Mouse (Mus musculus) kidney, adult 2 months (tissue): ENCODE results near the gene Grcc10.

Source experiments
- CTCF ChIP-seq: fragments of 200-500 bp; conservative IDR thresholded peaks from 2 replicates; pipeline ENCODE4 v1.5.1; 2011; ENCODE audit warnings: low read depth, mild to moderate bottlenecking, control low read depth, low read length, moderate library complexity, mixed read lengths; ENCODE audit not compliant: insufficient read depth, insufficient read length
- POLR2A ChIP-seq: fragments of 200-500 bp; IDR thresholded peaks from one replicate; pipeline ENCODE4 v1.6.1; 2011; ENCODE audit warnings: low read depth, low read length, control low read depth

GRCm38 (mm10) chr6:124722876-124723473 is 18.2 kb downstream of the Grcc10 start:
- no peak for TF ChIP-seq POLR2A
- TF ChIP-seq CTCF = no peak
